Mouse (Mus musculus) olfactory bulb, adult 2 months (tissue): Measurements from ENCODE around the gene Hmgb1. TPM values are rescaled to one million over a fixed set of nuclear protein-coding genes. Genes with fewer than 3 reads are reported as not detected.

Source experiments
- H3K27ac ChIP-seq: fragments of 200-500 bp; 2 replicates; pipeline ENCODE4 v1.5.1; 2012; ENCODE audit warnings: low read depth, low read length; ENCODE audit not compliant: insufficient read depth
- H3K4me1 ChIP-seq: fragments of 200-500 bp; 2 replicates; pipeline ENCODE4 v1.6.1; 2012; ENCODE audit warnings: low read length; ENCODE audit not compliant: control insufficient read depth, insufficient read depth
- H3K4me3 ChIP-seq: fragments of 200-500 bp; 2 replicates; pipeline ENCODE4 v1.5.1; 2012; ENCODE audit warnings: mild to moderate bottlenecking, low read depth, low read length, moderate library complexity; ENCODE audit not compliant: insufficient read depth
- CTCF ChIP-seq: fragments of 200-500 bp; IDR thresholded peaks from 2 replicates; pipeline ENCODE4 v1.5.1; 2012; ENCODE audit warnings: low read depth, mild to moderate bottlenecking, low read length, moderate library complexity; ENCODE audit not compliant: insufficient read depth
- POLR2A ChIP-seq: fragments of 200-500 bp; IDR thresholded peaks from 2 replicates; pipeline ENCODE4 v1.6.1; 2012; ENCODE audit warnings: mild to moderate bottlenecking, low read depth, low read length, moderate library complexity; ENCODE audit not compliant: insufficient read depth
- WGBS: fragments of 180-500 bp; shearing (Covaris S2); methylation state at CpG from one replicate; pipeline ENCODE4 v1.1.7; 2018; 5-methylcytosine and 5-hydroxymethylcytosine counted together
- polyA plus RNA-seq: library from polyadenylated mRNA; stranded (reverse); fragments of >200 nt; gene quantifications from 2 replicates; pipeline ENCODE4 v1.2.4, GENCODE M21; 2012; ENCODE audit warnings: low replicate concordance; ENCODE audit not compliant: missing spikeins, insufficient read depth, insufficient read length

The Hmgb1 gene
- polyA plus RNA-seq, 1 experiment = 501 TPM

DNA sequence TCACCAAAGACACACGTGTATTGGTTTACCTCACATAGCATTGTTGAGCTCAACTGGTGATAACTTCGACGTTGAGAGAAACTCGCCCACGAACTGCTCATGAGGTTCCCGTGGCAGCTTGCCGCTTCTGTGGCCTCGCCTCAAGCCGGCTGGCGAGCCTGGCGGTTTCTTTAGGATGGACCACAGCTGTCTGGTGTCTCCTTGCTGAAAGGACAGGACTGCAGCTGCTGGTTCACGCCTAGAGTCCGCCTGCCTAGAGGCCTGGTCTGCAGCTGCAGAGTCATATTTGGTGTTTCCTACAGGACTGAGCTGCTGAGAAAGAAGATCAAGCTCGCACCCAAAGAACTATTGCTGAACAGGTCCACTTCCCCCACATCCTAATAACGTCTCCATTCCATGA is 55.8 kb downstream of the Hmgb1 start:
- Histone ChIP-seq H3K4me1 (no peaks in the 10 kb centered on the region; the same call in 1 of the 2 replicates), H3K4me3 (no peak overlapping the region), H3K27ac (no peak overlapping the region)
- TF ChIP-seq POLR2A (no peak), CTCF (no peak)
- 87% methylated on average over 15 of the region's 15 CpGs for WGBS

DNA sequence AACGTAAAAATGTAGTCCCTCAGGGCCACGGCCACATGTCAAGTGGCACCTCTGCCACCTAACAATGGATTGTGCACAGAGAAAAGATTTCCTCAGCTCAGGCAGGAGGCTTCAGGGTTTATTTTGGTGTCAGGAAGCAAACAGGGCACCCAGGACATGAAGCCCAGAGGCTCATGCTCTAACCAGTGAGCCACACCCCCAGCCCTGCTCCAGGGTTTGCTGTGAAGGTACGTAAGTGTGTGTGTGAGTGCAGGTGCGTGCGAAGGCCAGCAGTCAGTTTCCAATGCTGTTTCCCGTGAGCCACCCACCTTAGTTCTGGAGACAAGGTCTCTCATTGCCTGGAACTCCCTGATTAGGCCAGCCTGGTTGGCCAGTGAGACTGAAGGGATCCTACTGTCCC is 60.5 kb downstream of the Hmgb1 start:
- no peak for TF ChIP-seq CTCF
- no peak for TF ChIP-seq POLR2A

DNA sequence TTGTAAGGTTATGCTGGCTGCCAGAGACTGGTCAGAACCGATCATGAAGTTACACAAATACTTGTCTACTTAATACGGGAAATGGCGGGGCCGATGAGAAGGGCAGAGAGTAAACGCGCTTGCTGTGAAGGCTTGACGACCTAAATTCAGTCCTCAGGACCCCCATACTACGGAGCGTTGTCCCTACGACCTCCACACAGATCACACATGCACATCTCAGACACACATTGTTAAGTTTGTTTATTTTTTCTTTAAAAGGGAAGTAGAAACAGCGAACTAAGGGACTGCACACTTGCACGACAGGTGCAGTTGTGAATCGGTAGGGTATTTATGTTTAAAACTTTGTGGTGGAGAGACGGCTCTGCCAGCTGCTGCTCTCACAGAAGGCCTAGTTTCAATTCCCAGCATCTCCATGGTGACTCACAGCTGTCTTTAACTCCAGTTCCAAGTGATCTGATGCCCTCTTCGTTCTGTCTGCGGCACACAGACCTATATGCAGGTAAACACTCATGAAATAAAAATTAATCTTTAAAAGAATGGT is 64.9 kb downstream of the Hmgb1 start:
- 91% methylated on average over 16 of the region's 16 CpGs for WGBS
- Histone ChIP-seq H3K27ac (no peak overlapping the region), H3K4me3 (no peak overlapping the region), H3K4me1 (no peaks in the 10 kb centered on the region)
- TF ChIP-seq POLR2A (no peak), CTCF (no peak)

More for the DNA sequence above, 60.5 kb downstream of the Hmgb1 start:
- Histone ChIP-seq H3K4me1 (no peaks in the 10 kb centered on the region; the same call in 1 of the 2 replicates), H3K27ac (no peak overlapping the region), H3K4me3 (no peak overlapping the region)
- WGBS = 94% methylated on average over 6 of the region's 6 CpGs

DNA sequence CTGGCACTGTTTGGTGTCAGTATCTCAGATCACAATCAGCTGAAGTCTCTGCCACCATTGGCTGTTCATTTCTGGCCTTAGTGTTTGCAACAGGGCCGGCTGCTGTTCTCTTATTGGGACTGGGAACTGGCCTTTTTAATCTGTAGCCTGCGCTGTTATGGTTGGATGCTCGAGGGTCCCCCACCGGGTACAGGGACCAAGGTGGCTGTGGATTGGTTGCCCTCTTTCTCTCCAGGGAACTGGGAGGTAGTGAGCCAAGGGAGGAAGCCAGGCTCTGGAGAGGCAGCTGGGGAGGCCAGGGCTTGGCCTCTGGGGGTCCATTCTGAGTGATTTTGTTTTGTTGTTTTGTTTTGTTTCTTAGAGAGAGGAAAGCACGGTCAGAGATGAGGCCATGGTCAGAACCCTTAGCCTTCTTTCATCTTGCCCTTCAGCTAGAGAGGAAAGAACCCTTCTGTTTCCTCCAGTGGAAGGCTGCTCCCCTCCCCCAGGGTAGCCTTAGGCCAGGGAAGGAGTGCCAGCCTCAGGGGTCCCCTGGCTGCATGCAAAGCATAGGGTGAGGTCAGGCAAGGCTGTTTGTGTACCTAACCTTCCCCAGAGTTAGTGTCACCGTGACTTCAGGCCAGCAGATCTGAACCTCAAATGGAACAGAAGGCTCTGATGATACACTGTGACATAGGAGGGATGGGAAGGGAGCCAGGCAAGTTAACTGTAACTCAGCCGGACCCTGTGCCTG is 66.3 kb downstream of the Hmgb1 start:
- Histone ChIP-seq H3K27ac (no peak overlapping the region), H3K4me3 (no peak overlapping the region), H3K4me1 (no peaks in the 10 kb centered on the region)
- WGBS = 55% methylated on average over 7 of the region's 7 CpGs
- no peak for TF ChIP-seq CTCF
- TF ChIP-seq POLR2A = no peak

DNA sequence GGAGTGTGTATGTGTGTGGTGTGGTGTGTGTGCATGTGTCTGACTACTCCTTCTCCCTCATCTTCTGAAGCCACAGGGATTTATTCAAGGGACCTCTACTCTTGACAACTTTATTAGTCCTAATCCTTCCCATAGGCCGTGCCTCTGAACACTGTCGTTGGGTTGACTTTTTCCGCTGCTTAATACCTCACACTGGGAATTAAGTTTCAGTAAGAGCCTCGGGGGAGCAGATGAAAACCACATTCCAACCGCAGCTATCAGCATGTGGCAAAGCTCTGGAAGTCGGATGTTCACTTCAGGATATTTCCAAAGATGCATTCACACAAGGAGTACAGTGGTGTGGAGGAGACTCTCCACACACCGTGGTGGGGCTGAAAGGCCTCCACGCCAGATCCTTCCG is 69.7 kb downstream of the Hmgb1 start:
- TF ChIP-seq CTCF (no peak), POLR2A (no peak)
- no peak overlapping the region for H3K4me3 ChIP-seq
- no peak overlapping the region for H3K27ac ChIP-seq
- 71% methylated on average over 9 of the region's 9 CpGs for WGBS
- no peaks in the 10 kb centered on the region for H3K4me1 ChIP-seq

DNA sequence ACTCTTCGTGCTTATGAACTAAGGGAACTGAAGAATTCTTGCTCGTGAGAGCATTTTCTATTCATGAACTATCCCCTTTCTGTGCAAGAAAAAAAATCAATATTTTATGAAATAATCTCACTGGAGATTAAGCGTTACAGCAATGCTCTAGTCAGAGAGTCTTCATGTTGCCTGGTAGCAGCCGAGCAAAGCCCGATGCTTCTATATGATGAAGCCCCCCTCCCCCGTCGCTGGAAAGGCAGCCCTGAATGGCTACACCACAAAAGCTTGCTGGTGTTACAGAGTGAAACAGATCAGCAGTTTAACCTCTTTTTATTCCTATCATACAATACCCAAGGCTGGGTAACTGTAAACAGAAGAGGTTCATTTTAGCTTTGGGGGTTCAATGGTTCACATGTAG is 70.3 kb downstream of the Hmgb1 start:
- Histone ChIP-seq H3K4me3 (no peak overlapping the region), H3K4me1 (no peaks in the 10 kb centered on the region), H3K27ac (no peak overlapping the region)
- no peak for TF ChIP-seq CTCF
- TF ChIP-seq POLR2A = no peak
- WGBS = 77% methylated on average over 7 of the region's 7 CpGs

DNA sequence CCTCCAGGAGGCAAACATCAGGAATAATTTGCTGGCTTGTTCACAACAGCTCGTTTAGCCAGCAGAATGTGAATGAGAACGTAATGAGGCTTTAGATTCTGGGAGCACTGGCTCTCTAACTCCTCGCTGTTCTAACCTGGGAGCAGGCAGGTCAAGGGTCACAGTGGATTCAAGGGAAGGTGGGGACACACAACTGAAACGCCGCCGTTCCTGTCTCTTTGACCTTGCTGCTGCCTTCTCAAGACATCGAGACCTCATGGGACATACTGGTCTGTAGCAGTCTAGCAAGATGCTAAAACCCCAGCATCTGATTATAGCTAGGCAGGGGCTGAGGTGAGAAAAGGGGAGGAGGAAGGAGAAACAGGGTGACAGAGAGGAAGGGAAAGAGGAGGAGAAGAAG is 70.8 kb downstream of the Hmgb1 start:
- H3K4me1 ChIP-seq = no peaks in the 10 kb centered on the region
- TF ChIP-seq POLR2A (no peak), CTCF (no peak)
- H3K27ac ChIP-seq = no peak overlapping the region
- H3K4me3 ChIP-seq = no peak overlapping the region
- WGBS = 82% methylated on average over 7 of the region's 7 CpGs

DNA sequence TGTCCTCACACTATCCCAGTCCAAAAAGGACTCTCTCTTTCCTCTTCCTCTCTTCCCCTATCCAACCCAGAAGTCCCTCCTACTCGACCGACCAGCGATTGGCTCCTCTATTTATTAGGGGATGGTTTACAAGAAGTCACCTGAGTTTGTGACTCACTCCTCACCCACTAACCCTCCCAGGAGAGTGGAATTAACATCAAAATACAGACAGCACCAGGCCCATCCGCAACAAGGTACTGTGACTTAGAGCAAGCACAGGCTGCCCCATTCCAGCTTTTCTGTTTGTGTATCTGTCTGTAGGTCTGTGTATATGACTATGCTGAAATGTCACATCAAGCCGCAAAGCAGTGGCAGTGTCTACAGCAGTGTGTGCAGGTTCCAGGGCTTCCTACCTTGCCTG is 71.7 kb downstream of the Hmgb1 start:
- H3K4me3 ChIP-seq = no peak overlapping the region
- WGBS = 91% methylated on average over 5 of the region's 5 CpGs
- no peak overlapping the region for H3K27ac ChIP-seq
- no peaks in the 10 kb centered on the region for H3K4me1 ChIP-seq
- TF ChIP-seq POLR2A = no peak
- TF ChIP-seq CTCF = no peak

DNA sequence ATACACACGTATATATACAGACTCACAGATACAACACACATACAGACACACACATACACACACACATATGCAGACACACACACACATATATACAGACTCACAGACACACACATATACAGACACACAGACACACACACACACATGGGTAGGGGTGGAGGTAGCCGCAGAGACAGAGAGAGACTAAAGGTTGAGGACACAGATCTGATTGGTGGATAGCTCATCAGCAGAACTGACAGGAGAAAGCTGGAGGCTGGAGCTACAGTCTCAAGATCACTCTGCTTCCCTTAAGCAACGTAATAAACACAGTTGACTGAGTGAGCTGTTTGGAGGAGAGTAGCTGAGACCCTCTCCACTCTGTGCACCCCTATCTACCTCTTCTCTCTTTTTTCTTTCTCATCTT is 75.1 kb downstream of the Hmgb1 start:
- H3K4me1 ChIP-seq = no peaks in the 10 kb centered on the region
- H3K4me3 ChIP-seq = no peak overlapping the region
- no peak overlapping the region for H3K27ac ChIP-seq
- no peak for TF ChIP-seq POLR2A
- TF ChIP-seq CTCF = no peak
- 91% methylated on average over 3 of the region's 3 CpGs for WGBS
